Mouse (Mus musculus) thymus, adult 2 months (tissue): ENCODE results near the gene Khdrbs2. TPM values are rescaled to one million over a fixed set of nuclear protein-coding genes. Genes with fewer than 3 reads are reported as not detected.

Experiments used
- DNase-seq: peaks from one replicate; pipeline ENCODE4 v3.0.0; 2021
- H3K27ac ChIP-seq: fragments of 200-500 bp; 2 replicates; pipeline ENCODE4 v1.5.1; 2012; ENCODE audit warnings: low read length, control low read depth; ENCODE audit not compliant: control insufficient read depth, insufficient read depth
- H3K27me3 ChIP-seq: fragments of 200-500 bp; 2 replicates; pipeline ENCODE4 v1.6.1; 2012; ENCODE audit warnings: mild to moderate bottlenecking, low read length, moderate library complexity, mixed read lengths; ENCODE audit not compliant: control insufficient read depth, insufficient read depth
- H3K36me3 ChIP-seq: fragments of 200-500 bp; 2 replicates; pipeline ENCODE4 v1.6.1; 2012; ENCODE audit warnings: mild to moderate bottlenecking, low read length, moderate library complexity; ENCODE audit not compliant: control insufficient read depth, insufficient read depth
- H3K4me1 ChIP-seq: fragments of 200-500 bp; replicated peaks from 2 replicates; pipeline ENCODE4 v1.6.1; 2012; ENCODE audit warnings: low read length; ENCODE audit not compliant: control insufficient read depth, insufficient read depth
- H3K4me3 ChIP-seq: fragments of 200-500 bp; 2 replicates; pipeline ENCODE4 v1.5.1; 2012; ENCODE audit warnings: mild to moderate bottlenecking, low read length, control low read depth, moderate library complexity; ENCODE audit not compliant: control insufficient read depth, insufficient read depth
- CTCF ChIP-seq: fragments of 200-500 bp; IDR thresholded peaks from 2 replicates; pipeline ENCODE4 v1.5.1; 2012; ENCODE audit warnings: mild to moderate bottlenecking, control low read depth, low read length, moderate library complexity, borderline replicate concordance; ENCODE audit not compliant: control insufficient read depth, poor library complexity, insufficient read depth; ENCODE audit errors: extremely low read depth
- POLR2A ChIP-seq: fragments of 200-500 bp; IDR thresholded peaks from 2 replicates; pipeline ENCODE4 v1.6.1; 2012; ENCODE audit warnings: mild to moderate bottlenecking, low read length, control low read depth, moderate library complexity; ENCODE audit not compliant: control insufficient read depth, poor library complexity, insufficient read depth; ENCODE audit errors: extremely low read depth
- WGBS: fragments of 180-500 bp; shearing (Covaris S2); methylation state at CpG from one replicate; pipeline ENCODE4 v1.1.7; 2018; 5-methylcytosine and 5-hydroxymethylcytosine counted together
- polyA plus RNA-seq: library from polyadenylated mRNA; depleted of rRNA; stranded (reverse); fragments of >200 nt; gene quantifications from 2 replicates; pipeline ENCODE4 v1.2.3, GENCODE M21; 2012; rRNA removed

Gene Khdrbs2
- 0.13 and 0.15 TPM in 2 replicates for polyA plus RNA-seq

GRCm38 (mm10) chr1:32172506-32173239 lies at the start of gene Khdrbs2:
Gene Khdrbs2, plus strand, starts transcription at chr1:32172714.
- 6% methylated on average over 53 of the region's 53 CpGs for WGBS
- H3K27me3 ChIP-seq, result no peaks in the 10 kb centered on the region
- H3K27ac ChIP-seq, result no peak within 1 kb of the TSS
- TF ChIP-seq CTCF, result no peak
- TF ChIP-seq POLR2A, result no peak
- no peak for DNase-seq
- H3K4me3 ChIP-seq, result no peak within 1 kb of the TSS
- H3K36me3 ChIP-seq, result no peaks in the 10 kb centered on the region
- no peaks in the 10 kb centered on the region for H3K4me1 ChIP-seq

DNA sequence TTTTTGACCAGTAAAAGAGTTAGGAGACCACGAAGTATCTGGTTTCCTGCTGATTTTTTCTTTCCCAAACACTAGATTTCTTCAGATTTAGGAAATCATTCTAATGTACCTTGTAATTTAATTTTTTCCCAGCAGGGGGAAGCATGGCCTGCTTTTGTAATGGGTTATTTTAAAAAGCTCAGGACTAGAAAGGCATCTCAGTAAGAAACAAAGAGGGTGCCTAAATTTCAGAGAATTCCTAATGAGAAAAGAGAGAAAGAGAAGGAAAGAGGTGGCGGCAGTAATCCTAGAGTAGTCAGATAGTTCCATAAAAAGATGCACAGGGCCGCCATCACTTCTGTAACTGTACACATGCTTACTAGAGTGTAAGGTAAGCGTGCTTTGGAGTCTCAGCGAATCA lies 2.1 kb downstream of the Khdrbs2 start:
- Histone ChIP-seq H3K4me3 (no peak overlapping the region), H3K27ac (no peak overlapping the region), H3K4me1 (no peaks in the 10 kb centered on the region), H3K36me3 (no peaks in the 10 kb centered on the region), H3K27me3 (no peaks in the 10 kb centered on the region)
- no peak for TF ChIP-seq CTCF
- TF ChIP-seq POLR2A, result no peak
- DNase-seq, result no peak
- WGBS, result 66% methylated on average over 5 of the region's 5 CpGs

DNA sequence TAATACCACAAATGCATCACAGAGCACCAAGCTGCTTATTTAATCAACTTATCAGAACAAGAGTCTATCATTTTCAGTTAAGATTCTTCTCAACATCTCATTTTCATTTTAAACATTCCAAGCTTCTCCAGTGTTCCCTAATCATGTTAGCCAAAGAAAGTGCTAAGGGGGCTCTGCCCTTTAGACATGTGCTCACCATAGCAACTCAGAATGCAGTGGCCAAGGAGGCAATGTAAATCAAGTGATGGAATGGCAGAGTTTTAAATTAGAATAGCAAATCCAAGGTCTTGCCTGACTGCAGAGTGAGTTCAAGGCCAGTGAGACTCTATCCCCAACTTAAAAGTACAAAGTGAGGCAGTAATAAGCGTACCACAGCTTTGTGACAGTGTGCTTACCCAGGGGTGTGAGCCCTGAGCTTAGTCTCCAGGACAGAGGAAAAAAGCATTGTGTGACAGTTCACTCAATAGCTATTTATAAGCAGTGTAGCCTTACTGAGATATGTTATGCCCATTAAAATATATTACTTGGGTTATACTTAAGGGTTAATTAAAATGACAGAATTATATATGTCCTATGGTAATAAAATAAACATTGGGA lies 27.2 kb downstream of the Khdrbs2 start:
- no peak for DNase-seq
- Histone ChIP-seq H3K4me3 (no peak overlapping the region), H3K27me3 (no peaks in the 10 kb centered on the region), H3K36me3 (no peaks in the 10 kb centered on the region), H3K27ac (no peak overlapping the region), H3K4me1 (no peaks in the 10 kb centered on the region)
- 61% methylated on average over 1 of the region's 1 CpGs for WGBS
- TF ChIP-seq POLR2A (no peak), CTCF (no peak)

- H3K4me3 ChIP-seq, result no peak overlapping the region
- H3K27me3 ChIP-seq, result no peaks in the 10 kb centered on the region
- no peak for DNase-seq
- no peaks in the 10 kb centered on the region for H3K4me1 ChIP-seq
- no peaks in the 10 kb centered on the region for H3K36me3 ChIP-seq
- 75% methylated on average over 5 of the region's 5 CpGs for WGBS
- H3K27ac ChIP-seq, result no peak overlapping the region
- TF ChIP-seq CTCF, result no peak
- no peak for TF ChIP-seq POLR2A
Measured at GRCm38 (mm10) chr1:32248443-32248842, 75.9 kb downstream of the Khdrbs2 start.

DNA sequence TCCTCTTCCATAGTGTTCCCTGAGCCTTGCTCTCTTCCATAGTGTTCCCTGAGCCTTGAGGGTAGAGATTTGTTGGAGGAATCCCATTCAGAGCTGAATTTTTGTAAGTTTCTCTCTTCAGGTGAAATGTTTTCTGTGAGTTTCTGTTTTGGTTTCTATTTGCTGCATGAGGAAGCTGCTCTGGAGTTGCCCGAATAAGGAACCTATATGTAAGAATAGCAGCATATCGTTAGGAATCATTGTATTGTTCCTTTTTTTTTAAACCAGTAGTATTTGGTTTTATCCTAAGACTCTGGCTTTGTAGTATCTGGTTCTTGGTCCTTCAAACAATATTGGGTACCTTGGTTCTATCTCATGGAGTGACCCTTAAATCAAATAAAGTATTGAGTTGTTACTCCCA lies 77.1 kb downstream of the Khdrbs2 start:
- Histone ChIP-seq H3K27ac (no peak overlapping the region), H3K36me3 (no peaks in the 10 kb centered on the region), H3K27me3 (no peaks in the 10 kb centered on the region), H3K4me3 (no peak overlapping the region), H3K4me1 (no peaks in the 10 kb centered on the region)
- no peak for DNase-seq
- WGBS, result 69% methylated on average over 2 of the region's 2 CpGs
- TF ChIP-seq POLR2A, result no peak
- TF ChIP-seq CTCF, result no peak

DNA sequence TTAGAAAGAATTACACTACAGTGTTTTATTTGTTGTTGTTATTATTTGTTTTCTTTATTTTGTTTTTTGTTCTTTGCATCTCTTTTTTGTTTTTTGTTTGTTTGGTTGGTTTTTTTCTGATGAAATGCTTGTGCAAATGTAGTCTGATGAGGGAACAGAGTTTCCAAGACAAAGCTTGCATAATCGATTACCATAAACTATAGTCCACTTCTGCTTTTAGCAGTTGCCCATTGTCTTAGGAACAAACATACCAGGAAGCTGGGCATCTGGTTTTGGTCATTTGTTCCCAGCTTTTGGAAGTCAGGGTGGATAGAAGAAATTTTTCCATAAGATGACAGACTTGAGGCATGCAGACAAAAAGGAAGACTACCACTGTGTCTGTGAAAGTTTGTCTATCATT lies 77.8 kb downstream of the Khdrbs2 start:
- no peaks in the 10 kb centered on the region for H3K27me3 ChIP-seq
- no peak overlapping the region for H3K27ac ChIP-seq
- no peaks in the 10 kb centered on the region for H3K36me3 ChIP-seq
- DNase-seq, result no peak
- no peaks in the 10 kb centered on the region for H3K4me1 ChIP-seq
- TF ChIP-seq CTCF, result no peak
- no peak for TF ChIP-seq POLR2A
- 91% methylated on average over 1 of the region's 1 CpGs for WGBS
- H3K4me3 ChIP-seq, result no peak overlapping the region
